Mouse (Mus musculus) urinary bladder, adult 18-20 months (tissue): ENCODE data around the gene Cd63.

ENCODE experiments used
- DNase-seq, 2 experiments: peaks; one replicate each; pipeline ENCODE4 v3.0.0; 2022; ENCODE audit warnings: low spot score in 2 of 2, mixed read lengths in 2 of 2

The Cd63 gene

DNA sequence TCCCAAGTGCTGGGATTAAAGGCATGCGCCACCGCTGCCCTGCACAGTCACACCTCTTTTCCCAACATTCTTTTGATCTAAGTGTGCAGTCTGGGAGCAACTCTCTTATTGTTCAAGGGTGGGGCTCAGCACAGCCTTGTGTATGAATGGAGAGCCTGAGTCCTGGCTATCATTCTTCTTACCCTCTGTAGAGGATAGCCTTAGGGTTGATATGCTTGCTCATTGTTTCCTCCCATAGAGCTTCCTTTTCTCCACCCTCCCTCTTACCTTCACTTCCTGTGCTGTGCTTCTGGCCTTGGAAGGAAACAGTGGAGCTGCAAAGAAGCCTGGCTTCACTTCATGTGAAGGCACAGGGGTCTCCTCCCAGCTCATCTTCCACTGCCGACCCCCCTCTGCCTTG is at the start of gene Cd63:
Cd63 (plus strand) TSS at position 292 of the 400 bp plus-strand sequence.
- no peak for DNase-seq

GRCm38 (mm10) chr10:128861176-128861575 is 39.6 kb upstream of the Cd63 start:
- no peak for DNase-seq

DNA sequence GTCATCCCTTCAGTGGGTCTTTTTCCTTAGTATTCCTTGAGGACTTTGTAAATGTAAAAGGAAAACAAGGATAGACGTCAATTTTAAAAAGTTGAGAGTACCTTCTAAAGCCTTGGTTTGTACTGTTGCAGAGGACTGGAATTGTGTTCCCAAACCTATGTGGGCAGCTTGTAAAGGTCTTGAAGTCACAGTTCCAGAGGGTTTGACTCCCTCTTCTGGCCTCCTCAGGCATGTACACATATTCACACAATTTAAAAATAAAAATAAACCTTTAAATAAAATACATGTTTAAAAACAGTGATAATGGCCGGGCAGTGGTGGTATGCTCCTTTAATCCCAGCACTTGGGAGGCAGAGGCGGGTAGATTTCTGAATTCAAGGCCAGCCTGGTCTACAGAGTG is 34.7 kb upstream of the Cd63 start:
- DNase-seq, result no peak

GRCm38 (mm10) chr10:128866518-128866917 is 34.3 kb upstream of the Cd63 start:
- DNase-seq, result no peak

GRCm38 (mm10) chr10:128870341-128870740 is 30.4 kb upstream of the Cd63 start:
- DNase-seq, result no peak

DNA sequence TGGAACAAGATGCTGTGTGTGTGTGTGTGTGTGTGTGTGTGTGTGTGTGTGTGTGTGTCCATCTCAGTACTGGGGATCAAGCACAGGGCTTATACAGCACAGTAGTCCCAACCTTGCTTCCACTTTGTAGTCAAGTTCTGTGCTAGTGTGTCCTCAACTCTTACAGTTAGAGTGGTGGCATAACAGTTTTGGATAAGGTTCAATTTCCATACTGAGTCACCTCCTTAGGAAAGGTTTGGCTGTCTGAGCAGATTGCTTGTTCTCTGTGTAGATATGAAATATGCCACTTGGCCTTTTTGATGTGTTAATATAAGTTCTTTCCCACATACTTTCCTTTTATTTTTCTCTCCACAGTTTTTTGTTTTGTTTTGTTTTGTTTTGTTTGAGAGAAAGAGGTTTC is 22.5 kb upstream of the Cd63 start:
- no peak for DNase-seq

GRCm38 (mm10) chr10:128878811-128879210 is 22.0 kb upstream of the Cd63 start:
- DNase-seq, result no peak

DNA sequence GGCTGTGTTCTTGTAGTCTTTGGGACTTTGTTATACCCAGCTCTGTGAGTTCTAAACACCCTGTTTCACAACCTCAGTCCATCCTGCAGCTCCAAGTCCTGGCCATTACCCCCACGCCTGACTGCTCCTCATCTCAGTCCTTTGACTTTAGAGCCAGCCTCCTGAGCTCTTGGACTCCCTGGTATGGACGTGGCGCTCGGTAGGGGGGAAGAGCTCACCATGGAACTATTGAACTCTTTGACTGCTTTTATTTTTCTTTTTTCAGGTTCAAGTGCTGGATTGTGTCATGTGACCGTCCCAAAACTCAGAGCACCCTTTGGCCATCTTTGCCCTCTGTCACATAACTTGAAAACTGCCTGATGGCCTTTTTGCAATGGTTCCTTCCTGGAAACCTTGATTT is 18.7 kb upstream of the Cd63 start:
- no peak for DNase-seq

DNA sequence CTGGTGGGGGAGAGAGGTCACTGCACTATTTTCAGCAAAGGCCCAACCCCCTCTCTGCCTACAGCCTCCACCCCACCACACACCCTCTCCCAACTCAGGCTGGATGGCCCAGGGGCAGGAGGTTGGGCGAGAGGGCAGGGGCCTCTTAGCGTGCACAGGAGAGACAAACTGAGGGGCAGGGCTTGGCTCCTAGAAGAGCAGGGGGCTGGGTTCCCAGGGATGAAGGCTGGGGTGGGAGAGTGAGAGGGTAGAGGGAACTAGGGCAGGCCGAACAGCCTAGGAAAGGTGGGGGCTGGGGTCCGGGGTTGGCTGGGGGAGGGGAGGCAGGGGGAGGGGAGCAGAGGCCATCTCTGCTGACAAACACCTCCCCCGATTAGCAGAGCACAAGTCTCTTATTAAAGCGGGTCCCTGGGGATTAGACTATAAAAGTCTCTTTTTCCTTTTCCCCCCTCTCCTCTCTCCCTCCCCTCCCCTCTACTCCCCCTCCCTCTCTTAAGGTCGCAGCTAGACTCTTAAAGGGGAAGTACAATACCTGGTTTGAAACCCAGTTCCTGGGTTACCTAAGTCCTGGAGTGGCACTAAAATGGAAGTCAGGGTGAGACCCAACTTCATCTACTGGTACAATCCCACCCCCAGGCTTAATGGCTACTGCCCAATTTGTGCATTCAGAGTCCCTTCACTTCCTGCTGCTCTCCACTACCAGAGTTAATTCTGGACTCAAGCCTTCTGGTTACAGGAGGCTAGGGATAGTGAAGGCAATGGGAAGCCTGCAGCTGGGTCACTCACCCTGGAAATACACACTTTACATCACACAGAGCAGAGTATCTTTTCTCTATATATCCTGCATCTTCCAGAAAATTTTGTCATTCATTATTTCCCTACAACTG is 11.6 kb upstream of the Cd63 start:
- no peak for DNase-seq

DNA sequence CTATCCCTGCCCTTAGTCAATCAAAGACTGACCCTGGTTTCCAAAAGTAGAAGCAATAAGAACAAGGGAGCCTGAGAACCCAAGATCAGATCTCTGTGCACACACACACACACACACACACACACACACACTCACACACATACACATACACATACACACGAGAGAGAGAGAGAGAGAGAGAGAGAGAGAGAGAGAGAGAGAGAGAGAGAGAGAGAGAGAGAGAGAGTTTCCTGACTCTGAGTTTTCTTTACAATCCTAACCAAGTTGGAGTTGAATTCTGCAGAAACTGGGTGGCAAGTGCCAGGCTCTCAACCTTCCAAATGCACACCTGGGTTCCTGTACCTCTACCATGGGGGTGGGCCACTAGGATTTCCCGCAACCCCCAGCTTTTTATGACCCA is 10.9 kb upstream of the Cd63 start:
- no peak for DNase-seq

GRCm38 (mm10) chr10:128890383-128891295 is 10.2 kb upstream of the Cd63 start:
- DNase-seq, result no peak

DNA sequence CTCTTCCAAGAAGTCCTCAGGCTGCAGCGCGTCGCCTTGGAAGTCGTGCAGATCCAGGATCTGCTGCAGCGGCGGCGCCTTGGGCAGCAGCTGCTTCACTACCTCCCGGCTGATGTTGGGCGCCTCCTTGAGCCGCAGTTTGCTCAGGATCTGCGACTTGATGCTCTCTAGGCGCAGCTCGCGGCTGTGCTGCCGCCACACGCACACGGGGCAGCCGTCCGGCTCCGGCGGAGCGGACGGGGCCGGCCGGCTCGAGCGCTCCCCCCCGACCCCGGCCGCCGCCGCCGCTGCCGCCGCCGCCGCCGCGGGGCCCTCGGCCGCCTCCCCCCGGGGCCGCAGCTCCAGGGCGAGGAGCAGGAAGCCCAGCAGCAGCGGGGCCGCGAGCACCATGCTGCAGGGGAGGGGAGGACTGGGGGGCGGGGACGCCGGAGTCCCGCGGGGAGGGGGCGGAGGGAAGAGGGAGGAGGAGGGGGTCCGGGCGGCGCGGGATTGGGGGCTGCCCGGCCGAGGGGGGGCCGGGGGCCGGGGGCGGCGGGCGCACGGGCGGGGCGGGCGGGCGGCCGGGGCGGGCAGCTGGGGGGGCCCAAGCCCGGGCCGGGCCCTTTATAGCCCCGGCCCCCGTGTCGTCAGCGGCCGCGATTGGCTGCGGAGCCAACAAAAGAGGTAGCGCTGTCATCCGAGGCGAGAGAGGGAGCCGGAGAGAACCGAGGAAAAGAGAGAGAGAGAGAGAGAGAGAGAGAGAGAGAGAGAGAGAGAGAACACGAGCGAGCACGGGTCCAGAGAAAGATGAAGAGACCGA is 9.3 kb upstream of the Cd63 start, which contains the start of gene Gdf11:
Gdf11 (minus strand) TSS at position 423 of the 799 bp plus-strand sequence.
- peak in 1 of 2 experiments; percentile 42 for DNase-seq

DNA sequence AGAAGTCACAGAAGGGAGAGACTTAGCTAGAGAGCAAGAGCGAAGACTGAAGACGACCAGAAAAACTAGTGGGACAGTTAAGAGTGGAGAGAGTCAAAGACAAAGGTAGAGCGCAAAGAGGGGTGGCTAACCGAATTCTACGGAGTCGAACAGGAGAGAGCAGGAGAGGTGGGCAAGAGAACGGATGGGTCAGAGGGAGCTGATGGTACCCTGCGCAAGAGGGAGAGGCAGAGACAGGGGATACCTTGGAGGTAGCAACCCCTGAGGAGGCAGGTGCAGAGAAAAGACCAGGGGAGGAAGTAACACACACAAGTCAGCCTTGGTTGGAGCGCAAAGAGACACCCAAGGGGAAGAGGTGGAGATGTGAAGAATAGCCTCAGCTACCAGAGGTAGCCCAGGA is 8.5 kb upstream of the Cd63 start:
- no peak for DNase-seq

GRCm38 (mm10) chr10:128895437-128895836 is 5.4 kb upstream of the Cd63 start:
- peak in 1 of 2 experiments; percentile 48 for DNase-seq

GRCm38 (mm10) chr10:128895952-128896693 is 4.7 kb upstream of the Cd63 start:
- DNase-seq, result no peak

- no peak for DNase-seq
Observed at GRCm38 (mm10) chr10:128896807-128897206, 4.0 kb upstream of the Cd63 start.

DNA sequence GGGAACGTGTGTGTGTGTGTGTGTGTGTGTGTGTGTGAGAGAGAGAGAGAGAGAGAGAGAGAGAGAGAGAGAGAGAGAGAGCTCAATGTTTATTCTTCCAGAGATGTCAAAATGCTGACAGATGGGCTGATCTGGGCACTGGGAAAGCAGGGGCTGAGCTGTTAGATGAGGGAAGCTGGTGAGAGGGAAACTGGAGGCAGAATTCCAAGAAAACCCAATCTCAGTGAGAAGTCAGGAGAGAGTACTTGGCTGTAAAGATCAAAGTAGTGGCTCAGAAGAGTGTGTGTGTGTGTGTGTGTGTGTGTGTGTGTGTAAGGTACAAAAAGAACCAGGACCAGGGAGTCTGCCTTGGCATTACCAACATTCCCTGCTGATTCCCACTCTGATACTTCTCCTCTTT is 3.3 kb upstream of the Cd63 start:
- DNase-seq, result no peak

- DNase-seq, result no peak
Observed at GRCm38 (mm10) chr10:128899759-128900490, 864 bp upstream of the Cd63 start.

DNA sequence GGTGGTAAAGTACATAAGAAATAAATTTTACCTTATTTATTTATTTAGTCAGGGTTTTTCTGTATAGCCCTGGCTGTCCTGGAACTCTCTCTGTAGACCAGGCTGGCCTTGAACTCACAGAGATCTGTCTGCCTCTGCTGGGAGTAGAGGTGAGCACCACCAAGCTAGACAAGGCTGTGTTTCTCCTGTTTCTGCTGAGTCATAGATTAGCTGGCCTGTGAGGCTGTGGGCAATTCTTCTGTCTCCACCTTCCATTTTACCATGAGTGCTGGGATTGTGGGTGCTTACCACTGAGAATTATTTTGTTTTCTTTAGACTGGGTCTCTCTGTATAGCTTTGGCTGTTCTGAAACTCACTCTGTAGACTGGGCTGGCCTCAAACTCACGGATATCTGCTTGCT is 620 bp downstream of the Cd63 start:
- DNase-seq, result no peak

DNA sequence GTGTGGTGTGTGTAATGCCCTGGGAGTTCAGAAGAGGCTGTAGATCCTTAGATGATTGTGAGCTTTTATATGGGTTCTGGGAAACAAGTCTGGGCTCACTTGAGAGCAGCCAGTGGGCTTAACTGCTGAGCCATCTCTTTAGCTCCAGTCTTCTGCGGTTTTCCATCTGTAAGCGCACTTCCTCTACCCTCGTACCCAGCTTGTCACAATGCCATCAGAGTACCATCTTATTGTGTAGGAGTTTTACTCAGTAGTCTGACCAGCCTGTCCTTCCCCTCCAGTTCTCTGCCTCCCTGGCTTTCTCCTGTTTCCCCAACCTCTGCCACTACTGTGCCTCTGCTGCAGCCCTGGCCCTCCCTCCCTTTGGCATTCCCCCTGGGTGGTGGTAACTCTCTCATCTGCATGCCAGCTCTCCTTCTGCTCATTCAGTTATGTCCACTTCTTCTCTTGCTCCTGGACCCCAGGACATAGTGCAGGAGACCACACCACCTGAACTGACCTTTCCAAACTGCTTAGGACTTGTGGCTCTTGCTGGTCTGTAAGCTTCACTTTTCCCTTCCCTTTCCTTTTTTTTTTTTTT is 1.7 kb downstream of the Cd63 start:
- no peak for DNase-seq
